Mouse (Mus musculus) G1E (cell line): Measurements from ENCODE around the gene Lrrc29.

Experiments used
- CTCF ChIP-seq: IDR thresholded peaks from 2 replicates; pipeline ENCODE4 v1.5.1; 2012; ENCODE audit warnings: low read depth, low read length, inconsistent platforms, mixed read lengths
- GATA1 ChIP-seq: IDR thresholded peaks from 2 replicates; pipeline ENCODE4 v1.6.1; 2012; ENCODE audit warnings: borderline replicate concordance, low read length, inconsistent platforms, mixed read lengths
- GATA2 ChIP-seq: IDR thresholded peaks from 2 replicates; pipeline ENCODE4 v1.6.1; 2012; ENCODE audit warnings: low read depth, low read length, inconsistent platforms, borderline replicate concordance
- POLR2AphosphoS5 ChIP-seq: IDR thresholded peaks from 2 replicates; pipeline ENCODE4 v1.6.1; 2012; ENCODE audit warnings: low read depth, low read length, inconsistent platforms; ENCODE audit not compliant: insufficient replicate concordance
- TAL1 ChIP-seq: conservative IDR thresholded peaks from 2 replicates; pipeline ENCODE4 v1.6.1; 2012; ENCODE audit warnings: low read depth, low read length, inconsistent platforms, mixed read lengths

DNA sequence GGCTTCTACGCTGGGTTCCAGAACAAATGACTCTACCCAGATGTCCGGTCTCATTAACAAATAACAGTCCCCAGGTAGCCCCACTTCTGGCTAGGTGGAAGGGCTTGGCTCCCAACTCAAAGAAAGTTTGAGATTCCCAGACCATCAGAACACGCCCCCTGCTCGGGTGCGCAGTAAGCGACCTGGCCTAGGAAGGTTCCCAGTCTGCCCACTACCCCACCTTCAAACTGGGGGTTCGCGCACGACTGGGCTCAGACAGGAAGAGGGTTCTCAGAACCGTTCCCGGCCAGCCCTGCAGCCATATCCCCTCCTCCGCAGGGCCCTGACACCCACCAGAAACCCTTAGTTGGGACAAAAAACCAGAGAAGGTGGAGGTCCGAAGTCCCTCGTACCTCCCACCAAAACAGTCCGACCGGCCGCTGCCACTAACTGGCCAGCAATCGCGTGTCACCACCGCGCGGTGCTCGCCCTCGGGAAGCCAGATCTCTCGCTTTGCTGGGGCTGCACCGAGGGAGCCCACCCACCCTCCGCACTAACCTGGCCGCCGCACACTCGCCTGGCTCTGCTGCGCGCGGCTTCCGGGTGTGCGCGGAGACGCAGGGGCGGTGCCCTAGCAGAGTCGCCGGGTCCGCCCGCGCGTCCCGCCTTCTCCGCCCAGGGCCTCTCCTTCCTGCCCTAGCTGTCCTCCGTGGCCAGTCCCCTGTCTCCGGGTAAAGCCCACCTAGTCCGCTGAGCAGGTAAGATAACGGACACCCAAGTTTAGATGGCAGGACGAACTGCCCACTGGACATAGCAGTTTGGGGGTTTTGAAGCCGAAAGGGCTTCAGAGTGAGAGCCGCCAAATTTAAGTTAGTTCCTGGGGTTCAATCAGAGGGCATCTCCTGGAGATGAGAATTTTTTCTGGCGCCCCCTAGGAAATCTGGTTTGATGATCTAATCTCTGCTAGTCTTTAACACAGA is 61.8 kb downstream of the Lrrc29 start, which contains the start of the genes Tradd and Fbxl8:
- TF ChIP-seq CTCF (no peak), POLR2AphosphoS5 (no peak), GATA1 (no peak), TAL1 (no peak), GATA2 (no peak)
